Mouse (Mus musculus) MEL (cell line): ENCODE measurements around the gene Slc2a4. TPM values are rescaled to one million over a fixed set of nuclear protein-coding genes. Genes with fewer than 3 reads are reported as not detected.

ENCODE experiments used
- DNase-seq: peaks from one replicate; pipeline ENCODE4 v3.0.0; 2011; ENCODE audit warnings: low read depth, low spot score
- H3K27ac ChIP-seq: 2 replicates; pipeline ENCODE4 v1.5.1; 2012; ENCODE audit warnings: low read depth, mild to moderate bottlenecking, control low read depth, low read length, moderate library complexity; ENCODE audit not compliant: control insufficient read depth
- H3K27me3 ChIP-seq, 2 experiments: fragments of 150-350 bp in 1 of 2; sonication (generic) in 1 of 2; 2 replicates each; pipeline ENCODE4 v1.6.1; 2012; ENCODE audit warnings: low read length in 2 of 2, mild to moderate bottlenecking in 2 of 2, improper control_type of control experiment in 1 of 2, moderate library complexity in 1 of 2; ENCODE audit not compliant: insufficient read depth in 2 of 2, control insufficient read depth in 1 of 2
- H3K36me3 ChIP-seq, 2 experiments: 2 replicates each; pipeline ENCODE4 v1.6.1; 2012 to 2014; ENCODE audit warnings: low read length in 2 of 2, improper control_type of control experiment in 1 of 2, inconsistent platforms in 1 of 2, mild to moderate bottlenecking in 1 of 2; ENCODE audit not compliant: insufficient read depth in 2 of 2, control insufficient read depth in 1 of 2
- H3K4me1 ChIP-seq, 2 experiments: fragments of 150-350 bp in 1 of 2; sonication (generic) in 1 of 2; 2 replicates each; pipeline ENCODE4 v1.6.1; 2012; ENCODE audit warnings: low read length in 2 of 2, improper control_type of control experiment in 1 of 2, mild to moderate bottlenecking in 1 of 2; ENCODE audit not compliant: insufficient read depth in 2 of 2, control insufficient read depth in 1 of 2
- H3K4me3 ChIP-seq, 2 experiments: fragments of 150-350 bp in 1 of 2; sonication (generic) in 1 of 2; 2 replicates each; pipeline ENCODE4 v1.5.1; 2012; ENCODE audit warnings: low read depth in 2 of 2, low read length in 2 of 2, mild to moderate bottlenecking in 2 of 2, moderate library complexity in 2 of 2, control low read depth in 1 of 2, improper control_type of control experiment in 1 of 2; ENCODE audit not compliant: control insufficient read depth in 1 of 2, insufficient read depth in 1 of 2
- H3K79me2 ChIP-seq: 2 replicates; pipeline ENCODE4 v1.6.1; 2012; ENCODE audit warnings: mild to moderate bottlenecking, low read length, moderate library complexity; ENCODE audit not compliant: control insufficient read depth, poor library complexity, insufficient read depth
- H3K9ac ChIP-seq: 2 replicates; pipeline ENCODE4 v1.6.1; 2012; ENCODE audit warnings: low read depth, mild to moderate bottlenecking, control low read depth, low read length, moderate library complexity; ENCODE audit not compliant: control insufficient read depth, poor library complexity, severe bottlenecking
- H3K9me3 ChIP-seq: fragments of 150-350 bp; sonication (generic); replicated peaks from 2 replicates; pipeline ENCODE4 v1.6.1; 2012; ENCODE audit warnings: mild to moderate bottlenecking, low read length, improper control_type of control experiment, moderate library complexity; ENCODE audit not compliant: insufficient read depth
- CHD2 ChIP-seq: IDR thresholded peaks from 2 replicates; pipeline ENCODE4 v1.6.1; 2011; ENCODE audit warnings: low read length, improper control_type of control experiment
- CTCF ChIP-seq, 3 experiments: IDR thresholded peaks in 2 of 3; conservative IDR thresholded peaks in 1 of 3; 2 replicates each; pipeline ENCODE4 v1.5.1; 2011 to 2012; ENCODE audit warnings: low read length in 3 of 3, low read depth in 2 of 3, mild to moderate bottlenecking in 2 of 3, improper control_type of control experiment in 1 of 3, inconsistent platforms in 1 of 3, mixed read lengths in 1 of 3, moderate library complexity in 1 of 3; ENCODE audit not compliant: control insufficient read depth in 1 of 3, insufficient read depth in 1 of 3, poor library complexity in 1 of 3, severe bottlenecking in 1 of 3
- E2F4 ChIP-seq: IDR thresholded peaks from 2 replicates; pipeline ENCODE4 v1.6.1; 2011; ENCODE audit warnings: low read depth, low read length, improper control_type of control experiment, borderline replicate concordance
- EP300 ChIP-seq, 2 experiments: IDR thresholded peaks; 2 replicates each; pipeline ENCODE4 v1.6.1; 2011; ENCODE audit warnings: improper control_type of control experiment in 2 of 2, low read length in 2 of 2, low read depth in 1 of 2, mild to moderate bottlenecking in 1 of 2
- ETS1 ChIP-seq: IDR thresholded peaks from 2 replicates; pipeline ENCODE4 v1.6.1; 2012; ENCODE audit warnings: low read depth, mild to moderate bottlenecking, inconsistent platforms, low read length, improper control_type of control experiment, moderate library complexity
- GABPA ChIP-seq: IDR thresholded peaks from 2 replicates; pipeline ENCODE4 v1.6.1; 2012; ENCODE audit warnings: low read depth, mild to moderate bottlenecking, inconsistent platforms, low read length, improper control_type of control experiment, moderate library complexity
- GATA1 ChIP-seq: IDR thresholded peaks from 2 replicates; pipeline ENCODE4 v1.6.1; 2011; ENCODE audit warnings: low read depth, low read length, improper control_type of control experiment
- HCFC1 ChIP-seq: IDR thresholded peaks from 2 replicates; pipeline ENCODE4 v1.6.1; 2012; ENCODE audit warnings: low read depth, mild to moderate bottlenecking, inconsistent platforms, low read length, improper control_type of control experiment, moderate library complexity
- MAFK ChIP-seq: IDR thresholded peaks from 2 replicates; pipeline ENCODE4 v1.6.1; 2011; ENCODE audit warnings: low read depth, mild to moderate bottlenecking, low read length, improper control_type of control experiment, borderline replicate concordance
- MEF2A ChIP-seq: IDR thresholded peaks from 2 replicates; pipeline ENCODE4 v1.6.1; 2014; ENCODE audit warnings: low read depth, mild to moderate bottlenecking, inconsistent platforms, low read length, improper control_type of control experiment; ENCODE audit not compliant: poor library complexity, insufficient replicate concordance, severe bottlenecking; ENCODE audit errors: extremely low read depth
- MXI1 ChIP-seq: IDR thresholded peaks from 2 replicates; pipeline ENCODE4 v1.6.1; 2011; ENCODE audit warnings: mild to moderate bottlenecking, low read depth, low read length, improper control_type of control experiment
- MYB ChIP-seq: IDR thresholded peaks from 2 replicates; pipeline ENCODE4 v1.6.1; 2011; ENCODE audit warnings: mild to moderate bottlenecking, low read depth, low read length, improper control_type of control experiment
- NRF1 ChIP-seq: IDR thresholded peaks from 2 replicates; pipeline ENCODE4 v1.6.1; 2014; ENCODE audit warnings: low read depth, mild to moderate bottlenecking, inconsistent platforms, low read length, improper control_type of control experiment, moderate library complexity; ENCODE audit not compliant: poor library complexity, insufficient read depth, severe bottlenecking
- POLR2A ChIP-seq, 2 experiments: IDR thresholded peaks; 2 replicates each; pipeline ENCODE4 v1.6.1; 2011 to 2012; ENCODE audit warnings: low read length in 2 of 2, mild to moderate bottlenecking in 2 of 2, control low read depth in 1 of 2, improper control_type of control experiment in 1 of 2, low read depth in 1 of 2, moderate library complexity in 1 of 2; ENCODE audit not compliant: control insufficient read depth in 1 of 2, insufficient read depth in 1 of 2, poor library complexity in 1 of 2
- POLR2AphosphoS5 ChIP-seq: IDR thresholded peaks from 2 replicates; pipeline ENCODE4 v1.6.1; 2012; ENCODE audit warnings: low read depth, borderline replicate concordance, mild to moderate bottlenecking, inconsistent platforms, low read length, moderate library complexity, mixed read lengths
- RAD21 ChIP-seq: IDR thresholded peaks from 2 replicates; pipeline ENCODE4 v1.6.1; 2011; ENCODE audit warnings: mild to moderate bottlenecking, low read depth, low read length, improper control_type of control experiment
- RCOR1 ChIP-seq: IDR thresholded peaks from 2 replicates; pipeline ENCODE4 v1.6.1; 2012; ENCODE audit warnings: low read depth, mild to moderate bottlenecking, inconsistent platforms, low read length, improper control_type of control experiment
- SIN3A ChIP-seq: IDR thresholded peaks from 2 replicates; pipeline ENCODE4 v1.6.1; 2012; ENCODE audit warnings: low read length, improper control_type of control experiment, inconsistent platforms
- TAL1 ChIP-seq: IDR thresholded peaks from 2 replicates; pipeline ENCODE4 v1.6.1; 2012; ENCODE audit warnings: mild to moderate bottlenecking, inconsistent platforms, low read length, moderate library complexity, mixed read lengths
- TBP ChIP-seq: IDR thresholded peaks from 2 replicates; pipeline ENCODE4 v1.8.0; 2011; ENCODE audit warnings: low read depth, low read length, improper control_type of control experiment
- TCF12 ChIP-seq: IDR thresholded peaks from 2 replicates; pipeline ENCODE4 v1.6.1; 2014; ENCODE audit warnings: low read depth, mild to moderate bottlenecking, inconsistent platforms, low read length, improper control_type of control experiment, moderate library complexity
- UBTF ChIP-seq: IDR thresholded peaks from 2 replicates; pipeline ENCODE4 v1.6.1; 2012; ENCODE audit warnings: low read depth, mild to moderate bottlenecking, inconsistent platforms, low read length, improper control_type of control experiment, moderate library complexity, borderline replicate concordance; ENCODE audit not compliant: insufficient read depth
- USF2 ChIP-seq, 2 experiments: IDR thresholded peaks; 2 replicates each; pipeline ENCODE4 v1.6.1; 2011 to 2012; ENCODE audit warnings: improper control_type of control experiment in 2 of 2, low read length in 2 of 2, borderline replicate concordance in 1 of 2, inconsistent platforms in 1 of 2, low read depth in 1 of 2, mild to moderate bottlenecking in 1 of 2; ENCODE audit not compliant: insufficient read depth in 1 of 2
- ZC3H11A ChIP-seq: IDR thresholded peaks from 2 replicates; pipeline ENCODE4 v1.6.1; 2012; ENCODE audit warnings: low read depth, mild to moderate bottlenecking, inconsistent platforms, low read length, improper control_type of control experiment
- ZKSCAN1 ChIP-seq: IDR thresholded peaks from 2 replicates; pipeline ENCODE4 v1.6.1; 2012; ENCODE audit warnings: low read depth, mild to moderate bottlenecking, inconsistent platforms, low read length, improper control_type of control experiment, moderate library complexity
- ZMIZ1 ChIP-seq: IDR thresholded peaks from 2 replicates; pipeline ENCODE4 v1.6.1; 2012; ENCODE audit warnings: low read depth, mild to moderate bottlenecking, inconsistent platforms, low read length, improper control_type of control experiment, moderate library complexity
- ZNF384 ChIP-seq: IDR thresholded peaks from 2 replicates; pipeline ENCODE4 v1.6.1; 2012; ENCODE audit warnings: low read depth, mild to moderate bottlenecking, inconsistent platforms, low read length, improper control_type of control experiment
- polyA plus RNA-seq, 2 experiments: library from polyadenylated mRNA; stranded (reverse) in 1 of 2; unstranded in 1 of 2; fragments of >175 nt in 1 of 2; fragments of >200 nt in 1 of 2; gene quantifications; 2 replicates each; pipeline versions ENCODE4 v1.2.1 to v1.2.4; 2012; ENCODE audit warnings: low replicate concordance in 2 of 2, low read depth in 1 of 2; ENCODE audit not compliant: insufficient read length in 2 of 2, insufficient read depth in 1 of 2, missing spikeins in 1 of 2
- total RNA-seq: library from RNA; depleted of rRNA; stranded (reverse); fragments of 300-350 nt; gene quantifications from 2 replicates; pipeline ENCODE4 v1.2.3, GENCODE M21; 2012

Slc2a4 gene
- total and polyA plus RNA-seq, 3 experiments: 0.12 to 0.19 TPM; not detected in 1

DNA sequence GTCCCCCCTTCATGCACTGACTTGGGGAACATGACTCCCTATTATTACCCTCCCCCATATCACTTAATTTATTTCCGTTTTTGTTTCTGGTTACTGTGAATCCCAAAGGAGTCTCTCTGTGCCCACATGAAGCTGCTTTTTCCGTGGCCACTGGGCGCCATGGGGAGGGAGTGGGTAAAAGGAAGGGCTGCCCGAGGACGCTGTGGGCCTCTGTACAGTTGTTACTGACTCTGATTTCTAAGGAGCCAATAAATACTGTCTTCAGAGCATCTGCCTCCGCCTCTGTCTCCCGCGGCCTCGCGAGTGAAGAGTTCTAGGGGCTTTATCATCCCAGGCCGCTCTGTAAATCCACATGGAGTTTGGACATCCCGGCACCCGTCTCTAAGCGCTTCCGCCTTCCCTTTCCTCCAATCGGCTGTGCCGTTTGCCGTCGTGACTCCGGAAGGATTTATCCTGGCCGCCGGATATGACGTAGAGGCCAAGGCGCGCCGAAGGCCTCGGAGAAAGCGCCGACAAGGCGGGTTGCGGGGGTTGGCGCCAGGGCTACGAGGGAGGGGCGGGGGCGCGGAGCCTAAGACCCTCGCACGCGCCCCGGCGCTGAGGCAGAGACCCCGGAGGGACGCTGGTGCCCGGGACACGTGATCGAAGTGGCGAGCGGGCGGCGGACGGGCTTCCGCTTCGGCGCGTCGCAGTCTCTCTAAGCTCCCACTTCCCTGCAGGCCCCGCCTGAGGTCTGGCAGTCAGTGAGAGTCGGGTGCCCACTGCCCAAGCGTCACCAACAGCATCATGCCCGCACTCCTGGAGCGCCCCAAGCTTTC, 34.2 kb downstream of the Slc2a4 start, which contains the start of gene Gps2 (continued):
- TF ChIP-seq MEF2A (no peak), CTCF (IDR thresholded peaks at IDR 0.05 in 2 of 3, conservative IDR thresholded peaks at IDR 0.05 in 1 of 3; ENCODE audit: control insufficient read depth in 1 of 3, insufficient read depth in 1 of 3, low read depth in 2 of 3, low read length in 3 of 3, poor library complexity in 1 of 3, severe bottlenecking in 1 of 3) (no peak), HCFC1 (peak; percentile 97), GABPA (no peak)

DNA sequence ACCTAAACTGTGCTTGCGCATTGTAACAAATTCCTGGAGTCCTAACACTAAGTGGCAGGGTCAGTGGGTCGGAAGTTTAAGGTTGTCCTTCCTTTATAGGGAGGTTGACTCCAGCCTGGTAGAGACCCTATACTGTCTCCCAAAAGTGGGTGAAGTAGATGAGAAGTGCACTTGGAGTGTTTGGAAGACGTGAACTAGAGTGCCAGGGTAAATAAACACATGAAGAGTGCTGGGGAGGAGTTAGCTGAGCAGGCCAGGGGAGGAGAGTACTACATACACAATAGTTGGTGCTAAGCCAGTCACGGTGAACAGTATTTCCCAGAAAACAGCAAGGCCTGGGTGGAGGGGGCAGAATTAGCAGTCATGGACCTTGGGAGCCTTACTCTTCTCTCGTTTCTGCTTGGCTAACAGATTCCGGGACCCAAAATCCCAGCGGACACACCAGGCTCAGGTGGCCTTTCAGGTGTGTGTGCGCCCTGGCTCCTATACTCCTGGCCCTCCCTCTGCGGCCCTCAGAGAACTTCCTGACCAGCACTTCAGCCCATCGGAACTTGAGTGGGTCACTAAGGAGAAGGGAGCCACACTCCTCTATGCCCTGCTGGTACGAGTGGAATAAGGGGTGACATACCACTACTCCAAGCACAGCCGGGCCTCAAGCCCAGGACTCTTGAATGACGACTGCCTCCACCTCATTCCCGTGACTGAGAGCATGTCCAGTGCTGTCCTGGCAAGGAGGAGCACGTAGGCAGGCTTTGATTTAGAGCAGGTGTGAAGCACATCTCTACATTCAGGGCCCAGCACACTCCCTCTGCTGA, 35.1 kb downstream of the Slc2a4 start:
- peaks cover 0 to 37% of the 10 kb centered on the region in 2 experiments for H3K4me1 ChIP-seq
- DNase-seq: peak; percentile 41

DNA sequence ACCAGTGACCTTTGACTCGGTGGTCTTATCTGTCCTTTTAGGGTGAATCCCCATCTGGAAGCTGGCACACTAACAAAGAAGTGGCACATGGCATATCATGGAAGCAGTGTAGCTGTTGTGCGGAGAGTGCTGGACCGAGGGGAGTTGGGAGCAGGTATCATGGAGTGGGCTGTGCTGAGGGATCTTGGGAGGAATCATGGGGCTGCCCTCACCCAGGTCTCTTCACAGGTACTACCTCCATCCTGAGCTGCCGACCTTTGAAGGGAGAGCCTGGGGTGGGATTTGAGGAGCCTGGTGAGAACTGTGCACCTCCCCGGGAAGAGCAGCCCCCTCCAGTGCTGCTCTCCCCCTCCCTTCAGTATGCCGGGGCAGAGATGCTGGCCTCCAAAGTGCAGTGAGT, 36.3 kb downstream of the Slc2a4 start:
- DNase-seq: no peak
- H3K79me2 ChIP-seq: peaks cover 19% of the 10 kb centered on the region
- no peak overlapping the region for H3K9ac ChIP-seq
- no peak overlapping the region for H3K4me3 ChIP-seq
- H3K4me1 ChIP-seq: peaks cover 0 to 26% of the 10 kb centered on the region in 2 experiments; a peak in 3 of 4 replicates
- no peaks in the 10 kb centered on the region for H3K27me3 ChIP-seq
- H3K9me3 ChIP-seq: no peaks in the 10 kb centered on the region
- H3K36me3 ChIP-seq: peaks cover 7 to 23% of the 10 kb centered on the region in 2 experiments; a peak in 3 of 4 replicates
- no peak overlapping the region for H3K27ac ChIP-seq
- no peak for TF ChIP-seq ETS1
- no peak for TF ChIP-seq E2F4
- no peak for TF ChIP-seq ZC3H11A
- TF ChIP-seq USF2 (IDR thresholded peaks at IDR 0.05; ENCODE audit: borderline replicate concordance in 1 of 2, insufficient read depth in 1 of 2, low read depth in 1 of 2, low read length in 2 of 2): no peak
- TF ChIP-seq POLR2A (IDR thresholded peaks at IDR 0.05; ENCODE audit: control insufficient read depth in 1 of 2, insufficient read depth in 1 of 2, low read depth in 1 of 2, low read length in 2 of 2, poor library complexity in 1 of 2): no peak; a peak in 1 of 4 replicates
- TF ChIP-seq GATA1: no peak
- TF ChIP-seq EP300 (IDR thresholded peaks at IDR 0.05; ENCODE audit: low read depth in 1 of 2, low read length in 2 of 2): no peak
- no peak for TF ChIP-seq MYB
- no peak for TF ChIP-seq TBP
- TF ChIP-seq TCF12: no peak
- TF ChIP-seq ZKSCAN1: no peak
- no peak for TF ChIP-seq MXI1
- no peak for TF ChIP-seq RAD21
- no peak for TF ChIP-seq HCFC1
- no peak for TF ChIP-seq CHD2
- no peak for TF ChIP-seq ZNF384
- no peak for TF ChIP-seq MAFK
- no peak for TF ChIP-seq RCOR1

More for the DNA sequence above, 35.1 kb downstream of the Slc2a4 start:
- peaks cover 8 to 35% of the 10 kb centered on the region in 2 experiments for H3K36me3 ChIP-seq
- peak overlapping the region; percentile 78 for H3K9ac ChIP-seq
- H3K79me2 ChIP-seq: peaks cover 28% of the 10 kb centered on the region
- H3K27me3 ChIP-seq: no peaks in the 10 kb centered on the region
- TF ChIP-seq NRF1: no peak
- TF ChIP-seq GATA1: no peak
- TF ChIP-seq TAL1: no peak
- no peak for TF ChIP-seq ETS1
- TF ChIP-seq UBTF: no peak
- no peak for TF ChIP-seq CHD2
- no peak for TF ChIP-seq ZMIZ1
- no peak for TF ChIP-seq POLR2AphosphoS5
- TF ChIP-seq SIN3A: no peak
- no peak for TF ChIP-seq TBP
- TF ChIP-seq ZC3H11A: no peak
- no peak for TF ChIP-seq MEF2A
- TF ChIP-seq ZKSCAN1: no peak
- H3K9me3 ChIP-seq: no peaks in the 10 kb centered on the region
- peak overlapping the region; percentile 58 to 61 for H3K4me3 ChIP-seq
- H3K27ac ChIP-seq: peak overlapping the region; percentile 80
